Mouse (Mus musculus) forebrain, embryonic 15.5 days (tissue): ENCODE data around the gene Slc24a4. TPM values are rescaled to one million over a fixed set of nuclear protein-coding genes. Genes with fewer than 3 reads are reported as not detected.
"Not testable (repeated sequence)": the region's sequence is repeated elsewhere in the genome, so short reads cannot be mapped to it uniquely, and the experiment has no call there.

ENCODE experiments used
- ATAC-seq: fragments of 200-750 bp; cut with Nextera tagmentation; replicated peaks from 2 replicates; pipeline ENCODE4 v1.8.0; 2017; ENCODE audit warnings: mild to moderate bottlenecking, moderate TSS enrichment, moderate library complexity
- H3K27ac ChIP-seq: fragments of 300-500 bp; sonication (generic); replicated peaks from 2 replicates; pipeline ENCODE4 v1.5.1; 2015; ENCODE audit warnings: mild to moderate bottlenecking, inconsistent platforms
- H3K27me3 ChIP-seq: fragments of 300-500 bp; sonication (generic); 2 replicates; pipeline ENCODE4 v1.6.1; 2015; ENCODE audit warnings: inconsistent platforms
- H3K36me3 ChIP-seq: fragments of 300-500 bp; sonication (generic); 2 replicates; pipeline ENCODE4 v1.6.1; 2015; ENCODE audit warnings: mild to moderate bottlenecking, inconsistent platforms
- H3K4me1 ChIP-seq: fragments of 300-500 bp; sonication (generic); 2 replicates; pipeline ENCODE4 v1.6.1; 2015; ENCODE audit warnings: inconsistent platforms
- H3K4me2 ChIP-seq: fragments of 300-500 bp; sonication (generic); replicated peaks from 2 replicates; pipeline ENCODE4 v1.6.1; 2015; ENCODE audit warnings: mild to moderate bottlenecking, inconsistent platforms
- H3K4me3 ChIP-seq: fragments of 300-500 bp; sonication (generic); 2 replicates; pipeline ENCODE4 v1.5.1; 2015; ENCODE audit warnings: mild to moderate bottlenecking, inconsistent platforms
- H3K9ac ChIP-seq: fragments of 300-500 bp; sonication (generic); replicated peaks from 2 replicates; pipeline ENCODE4 v1.6.1; 2015; ENCODE audit warnings: mild to moderate bottlenecking, inconsistent platforms
- H3K9me3 ChIP-seq: fragments of 300-500 bp; sonication (generic); 2 replicates; pipeline ENCODE4 v1.6.1; 2016; ENCODE audit warnings: inconsistent platforms
- WGBS: fragments of 180-500 bp; shearing (Covaris S2); methylation state at CpG from one replicate; pipeline ENCODE4 v1.1.7; 2015; ENCODE audit warnings: mixed read lengths; 5-methylcytosine and 5-hydroxymethylcytosine counted together
- polyA plus RNA-seq: library from polyadenylated mRNA; unstranded; fragments of >200 nt; fragmentation: Nextera tagmentation; extraction: Ambion mirVana; gene quantifications from 2 replicates; pipeline ENCODE4 v1.2.1, GENCODE M21; 2015

The Slc24a4 gene
- polyA plus RNA-seq, 1 experiment from 2014 or later, result 1.2 TPM

- Histone ChIP-seq H3K9ac (no peak overlapping the region), H3K4me1 (no peaks in the 10 kb centered on the region), H3K27ac (no peak overlapping the region), H3K27me3 (no peaks in the 10 kb centered on the region), H3K36me3 (no peaks in the 10 kb centered on the region), H3K9me3 (no peaks in the 10 kb centered on the region), H3K4me3 (no peak overlapping the region), H3K4me2 (no peak overlapping the region)
- 0 out of 2 replicates have a peak, but pooled peaks have one; percentile 43 for ATAC-seq
- WGBS, result 77% methylated on average over 6 of the region's 6 CpGs
Measured at GRCm38 (mm10) chr12:102223404-102223803, 94.9 kb downstream of the Slc24a4 start.

- H3K4me3 ChIP-seq, H3K27ac ChIP-seq, ATAC-seq, H3K4me1 ChIP-seq, H3K36me3 ChIP-seq, H3K9ac ChIP-seq, H3K9me3 ChIP-seq, H3K4me2 ChIP-seq, H3K27me3 ChIP-seq: not testable (repeated sequence)
- 84% methylated on average over 2 of the region's 2 CpGs for WGBS
Measured at GRCm38 (mm10) chr12:102224112-102224511, 95.6 kb downstream of the Slc24a4 start.

- Histone ChIP-seq H3K4me1 (no peaks in the 10 kb centered on the region), H3K9ac (no peak overlapping the region), H3K4me3 (no peak overlapping the region), H3K27me3 (no peaks in the 10 kb centered on the region), H3K4me2 (no peak overlapping the region), H3K27ac (no peak overlapping the region), H3K9me3 (no peaks in the 10 kb centered on the region), H3K36me3 (no peaks in the 10 kb centered on the region)
- 48% methylated on average over 3 of the region's 3 CpGs for WGBS
- ATAC-seq, result no peak
Measured at GRCm38 (mm10) chr12:102225165-102225564, 96.6 kb downstream of the Slc24a4 start.

- no peaks in the 10 kb centered on the region for H3K36me3 ChIP-seq
- no peaks in the 10 kb centered on the region for H3K9me3 ChIP-seq
- H3K4me3 ChIP-seq, result no peak overlapping the region
- no peak for ATAC-seq
- WGBS, result 36% methylated on average over 3 of the region's 3 CpGs
- no peak overlapping the region for H3K9ac ChIP-seq
- no peaks in the 10 kb centered on the region for H3K4me1 ChIP-seq
- H3K4me2 ChIP-seq, result no peak overlapping the region
- H3K27ac ChIP-seq, result no peak overlapping the region
- H3K27me3 ChIP-seq, result no peaks in the 10 kb centered on the region
Measured at GRCm38 (mm10) chr12:102235551-102235950, 107.0 kb downstream of the Slc24a4 start.

GRCm38 (mm10) chr12:102236317-102236716, 107.8 kb downstream of the Slc24a4 start:
- WGBS, result 88% methylated on average over 6 of the region's 6 CpGs
- Histone ChIP-seq H3K4me1 (no peaks in the 10 kb centered on the region), H3K27me3 (no peaks in the 10 kb centered on the region), H3K9me3 (no peaks in the 10 kb centered on the region), H3K4me3 (no peak overlapping the region), H3K9ac (no peak overlapping the region), H3K4me2 (no peak overlapping the region), H3K27ac (no peak overlapping the region), H3K36me3 (no peaks in the 10 kb centered on the region)
- no peak for ATAC-seq

- Histone ChIP-seq H3K36me3 (no peaks in the 10 kb centered on the region), H3K27me3 (no peaks in the 10 kb centered on the region), H3K9ac (no peak overlapping the region), H3K27ac (no peak overlapping the region), H3K9me3 (no peaks in the 10 kb centered on the region), H3K4me2 (no peak overlapping the region), H3K4me3 (no peak overlapping the region), H3K4me1 (no peaks in the 10 kb centered on the region)
- peak; percentile 57; the same call in 1 of the 2 replicates for ATAC-seq
- WGBS, result 52% methylated on average over 6 of the region's 6 CpGs
Measured at GRCm38 (mm10) chr12:102242076-102242722, 113.7 kb downstream of the Slc24a4 start.

GRCm38 (mm10) chr12:102243915-102244314, 115.4 kb downstream of the Slc24a4 start:
- H3K4me1 ChIP-seq, result no peaks in the 10 kb centered on the region
- no peak overlapping the region for H3K4me2 ChIP-seq
- no peak overlapping the region for H3K27ac ChIP-seq
- H3K4me3 ChIP-seq, result no peak overlapping the region
- WGBS, result 79% methylated on average over 1 of the region's 1 CpGs
- H3K9me3 ChIP-seq, result no peaks in the 10 kb centered on the region
- no peaks in the 10 kb centered on the region for H3K36me3 ChIP-seq
- ATAC-seq, result no peak
- H3K9ac ChIP-seq, result no peak overlapping the region
- H3K27me3 ChIP-seq, result no peaks in the 10 kb centered on the region

GRCm38 (mm10) chr12:102246226-102246625, 117.7 kb downstream of the Slc24a4 start:
- 86% methylated on average over 5 of the region's 5 CpGs for WGBS

GRCm38 (mm10) chr12:102248104-102248503, 119.6 kb downstream of the Slc24a4 start:
- no peak overlapping the region for H3K9ac ChIP-seq
- 90% methylated on average over 6 of the region's 6 CpGs for WGBS
- no peak overlapping the region for H3K4me3 ChIP-seq
- H3K9me3 ChIP-seq, result no peaks in the 10 kb centered on the region
- no peaks in the 10 kb centered on the region for H3K36me3 ChIP-seq
- peaks cover 11% of the 10 kb centered on the region for H3K4me1 ChIP-seq
- H3K4me2 ChIP-seq, result no peak overlapping the region
- H3K27me3 ChIP-seq, result no peaks in the 10 kb centered on the region
- H3K27ac ChIP-seq, result no peak overlapping the region
- no peak for ATAC-seq

More at GRCm38 (mm10) chr12:102246226-102246625, 117.7 kb downstream of the Slc24a4 start:
- H3K4me2 ChIP-seq, result no peak overlapping the region
- ATAC-seq, result no peak
- H3K4me1 ChIP-seq, result peaks cover 10% of the 10 kb centered on the region
- no peak overlapping the region for H3K27ac ChIP-seq
- H3K4me3 ChIP-seq, result no peak overlapping the region
- no peaks in the 10 kb centered on the region for H3K27me3 ChIP-seq
- no peaks in the 10 kb centered on the region for H3K36me3 ChIP-seq
- H3K9me3 ChIP-seq, result no peaks in the 10 kb centered on the region
- no peak overlapping the region for H3K9ac ChIP-seq

GRCm38 (mm10) chr12:102250316-102250715, 121.8 kb downstream of the Slc24a4 start:
- ATAC-seq, result peak; percentile 46; the same call in 1 of the 2 replicates
- peaks cover 11% of the 10 kb centered on the region for H3K4me1 ChIP-seq

GRCm38 (mm10) chr12:102251070-102251469, 122.5 kb downstream of the Slc24a4 start:
- peak overlapping the region; percentile 72 for H3K27ac ChIP-seq
- H3K4me2 ChIP-seq, result no peak overlapping the region
- no peak overlapping the region for H3K4me3 ChIP-seq
- H3K36me3 ChIP-seq, result no peaks in the 10 kb centered on the region
- no peaks in the 10 kb centered on the region for H3K9me3 ChIP-seq
- no peaks in the 10 kb centered on the region for H3K27me3 ChIP-seq
- H3K4me1 ChIP-seq, result peaks cover 11% of the 10 kb centered on the region
- no peak overlapping the region for H3K9ac ChIP-seq
- 67% methylated on average over 3 of the region's 3 CpGs for WGBS
- no peak for ATAC-seq

More at GRCm38 (mm10) chr12:102250316-102250715, 121.8 kb downstream of the Slc24a4 start:
- Histone ChIP-seq H3K4me2 (no peak overlapping the region), H3K36me3 (no peaks in the 10 kb centered on the region), H3K27me3 (no peaks in the 10 kb centered on the region), H3K27ac (peak overlapping the region; percentile 72), H3K9ac (no peak overlapping the region), H3K4me3 (no peak overlapping the region), H3K9me3 (no peaks in the 10 kb centered on the region)
- 66% methylated on average over 4 of the region's 4 CpGs for WGBS

- Histone ChIP-seq H3K36me3 (no peaks in the 10 kb centered on the region), H3K9ac (no peak overlapping the region), H3K27me3 (no peaks in the 10 kb centered on the region), H3K4me3 (no peak overlapping the region), H3K9me3 (no peaks in the 10 kb centered on the region), H3K4me1 (peaks cover 11% of the 10 kb centered on the region), H3K4me2 (no peak overlapping the region), H3K27ac (no peak overlapping the region)
- WGBS, result 58% methylated on average over 3 of the region's 3 CpGs
- no peak for ATAC-seq
Measured at GRCm38 (mm10) chr12:102251985-102252384, 123.5 kb downstream of the Slc24a4 start.

GRCm38 (mm10) chr12:102252525-102252924, 124.0 kb downstream of the Slc24a4 start:
- 64% methylated on average over 1 of the region's 1 CpGs for WGBS
- Histone ChIP-seq H3K9ac (no peak overlapping the region), H3K9me3 (no peaks in the 10 kb centered on the region), H3K27me3 (no peaks in the 10 kb centered on the region), H3K27ac (no peak overlapping the region), H3K36me3 (no peaks in the 10 kb centered on the region), H3K4me2 (no peak overlapping the region), H3K4me1 (peaks cover 11% of the 10 kb centered on the region), H3K4me3 (no peak overlapping the region)
- no peak for ATAC-seq
